Mouse (Mus musculus) CH12.LX (cell line): ENCODE results near the gene Podn. TPM values are rescaled to one million over a fixed set of nuclear protein-coding genes. Genes with fewer than 3 reads are reported as not detected.

ENCODE experiments used
- DNase-seq: peaks from one replicate; pipeline ENCODE4 v3.0.0-alpha.2; 2013; ENCODE audit errors: extremely low read depth
- H3K27ac ChIP-seq: 2 replicates; pipeline ENCODE4 v1.5.1; 2012; ENCODE audit warnings: low read depth, mild to moderate bottlenecking, control low read depth, moderate library complexity; ENCODE audit not compliant: insufficient read depth
- H3K27me3 ChIP-seq: replicated peaks from 2 replicates; pipeline ENCODE3; 2012; ENCODE audit warnings: inconsistent platforms
- H3K36me3 ChIP-seq, 2 experiments: replicated peaks in 1 of 2; 2 replicates each; pipeline versions ENCODE3 to v1.6.1; 2012; ENCODE audit warnings: inconsistent platforms in 1 of 2, low read length in 1 of 2, mild to moderate bottlenecking in 1 of 2, mixed read lengths in 1 of 2, moderate library complexity in 1 of 2; ENCODE audit not compliant: control insufficient read depth in 1 of 2, insufficient read depth in 1 of 2
- H3K4me1 ChIP-seq, 2 experiments: 2 replicates each; pipeline ENCODE4 v1.6.1; 2012; ENCODE audit warnings: inconsistent platforms in 1 of 2, moderate library complexity in 1 of 2; ENCODE audit not compliant: insufficient read depth in 2 of 2, control insufficient read depth in 1 of 2
- H3K4me2 ChIP-seq: 2 replicates; pipeline ENCODE4 v1.6.1; 2012; ENCODE audit warnings: low read depth, mild to moderate bottlenecking, control low read depth; ENCODE audit not compliant: poor library complexity, insufficient read depth, severe bottlenecking
- H3K4me3 ChIP-seq, 3 experiments: fragments of 150-350 bp in 1 of 3; sonication (generic) in 1 of 3; replicated peaks in 1 of 3; 2 replicates each; pipeline versions ENCODE3 to v1.5.1; 2011 to 2012; ENCODE audit warnings: low read depth in 2 of 3, low read length in 2 of 3, mild to moderate bottlenecking in 2 of 3, moderate library complexity in 2 of 3, control low read depth in 1 of 3, improper control_type of control experiment in 1 of 3, inconsistent platforms in 1 of 3, mixed read lengths in 1 of 3; ENCODE audit not compliant: poor library complexity in 1 of 3
- H3K79me2 ChIP-seq: replicated peaks from 2 replicates; pipeline ENCODE4 v1.6.1; 2012; ENCODE audit warnings: mild to moderate bottlenecking, moderate library complexity; ENCODE audit not compliant: control insufficient read depth, poor library complexity, insufficient read depth, severe bottlenecking; ENCODE audit errors: extremely low read depth
- H3K9ac ChIP-seq: 2 replicates; pipeline ENCODE4 v1.6.1; 2012; ENCODE audit warnings: low read depth, mild to moderate bottlenecking, control low read depth, moderate library complexity; ENCODE audit not compliant: insufficient read depth
- H3K9me3 ChIP-seq: replicated peaks from 2 replicates; pipeline ENCODE3; 2012; ENCODE audit warnings: low read length, inconsistent platforms, mixed read lengths
- BHLHE40 ChIP-seq: IDR thresholded peaks from 2 replicates; pipeline ENCODE4 v1.6.1; 2011; ENCODE audit warnings: mild to moderate bottlenecking, low read depth, low read length, improper control_type of control experiment
- CHD1 ChIP-seq: IDR thresholded peaks from 2 replicates; pipeline ENCODE4 v1.6.1; 2012; ENCODE audit warnings: low read depth, low read length, improper control_type of control experiment, inconsistent platforms
- CHD2 ChIP-seq: IDR thresholded peaks from 2 replicates; pipeline ENCODE4 v1.6.1; 2011; ENCODE audit warnings: low read length, improper control_type of control experiment
- CTCF ChIP-seq, 2 experiments: IDR thresholded peaks in 1 of 2; conservative IDR thresholded peaks in 1 of 2; 2 replicates each; pipeline ENCODE4 v1.5.1; 2011 to 2012; ENCODE audit warnings: low read depth in 2 of 2, low read length in 2 of 2, improper control_type of control experiment in 1 of 2, inconsistent platforms in 1 of 2, mild to moderate bottlenecking in 1 of 2, moderate library complexity in 1 of 2
- E2F4 ChIP-seq: IDR thresholded peaks from 2 replicates; pipeline ENCODE4 v1.6.1; 2011; ENCODE audit warnings: low read depth, low read length, improper control_type of control experiment; ENCODE audit not compliant: insufficient replicate concordance
- EP300 ChIP-seq: IDR thresholded peaks from 2 replicates; pipeline ENCODE4 v1.6.1; 2011; ENCODE audit warnings: low read length, improper control_type of control experiment
- GABPA ChIP-seq: IDR thresholded peaks from 2 replicates; pipeline ENCODE4 v1.6.1; 2012; ENCODE audit warnings: low read depth, low read length, improper control_type of control experiment, inconsistent platforms; ENCODE audit not compliant: insufficient replicate concordance
- HCFC1 ChIP-seq: IDR thresholded peaks from 2 replicates; pipeline ENCODE4 v1.6.1; 2012; ENCODE audit warnings: low read depth, mild to moderate bottlenecking, inconsistent platforms, low read length, improper control_type of control experiment
- JUN ChIP-seq: IDR thresholded peaks from 2 replicates; pipeline ENCODE4 v1.6.1; 2011; ENCODE audit warnings: low read depth, mild to moderate bottlenecking, low read length, improper control_type of control experiment, moderate library complexity; ENCODE audit not compliant: insufficient read depth
- JUND ChIP-seq: conservative IDR thresholded peaks from 2 replicates; pipeline ENCODE4 v1.6.1; 2011; ENCODE audit warnings: low read depth, low read length, improper control_type of control experiment
- MAX ChIP-seq: IDR thresholded peaks from 2 replicates; pipeline ENCODE4 v1.6.1; 2011; ENCODE audit warnings: low read length, improper control_type of control experiment
- MAZ ChIP-seq: IDR thresholded peaks from 2 replicates; pipeline ENCODE4 v1.6.1; 2012; ENCODE audit warnings: low read depth, mild to moderate bottlenecking, inconsistent platforms, low read length, improper control_type of control experiment, moderate library complexity
- MXI1 ChIP-seq: IDR thresholded peaks from 2 replicates; pipeline ENCODE4 v1.6.1; 2011; ENCODE audit warnings: mild to moderate bottlenecking, low read depth, low read length, improper control_type of control experiment
- MYC ChIP-seq: IDR thresholded peaks from 2 replicates; pipeline ENCODE4 v1.6.1; 2011; ENCODE audit warnings: low read depth, mild to moderate bottlenecking, improper control_type of control experiment, low read length
- NELFE ChIP-seq: IDR thresholded peaks from 2 replicates; pipeline ENCODE4 v1.6.1; 2011; ENCODE audit warnings: low read depth, low read length, improper control_type of control experiment
- POLR2A ChIP-seq: IDR thresholded peaks from 2 replicates; pipeline ENCODE4 v1.6.1; 2011; ENCODE audit warnings: low read depth, mild to moderate bottlenecking, improper control_type of control experiment, low read length
- POLR2AphosphoS2 ChIP-seq: IDR thresholded peaks from 2 replicates; pipeline ENCODE4 v1.6.1; 2011; ENCODE audit warnings: low read depth, low read length, improper control_type of control experiment
- RAD21 ChIP-seq: IDR thresholded peaks from 2 replicates; pipeline ENCODE4 v1.6.1; 2011; ENCODE audit warnings: low read depth, mild to moderate bottlenecking, low read length, improper control_type of control experiment, moderate library complexity
- RCOR1 ChIP-seq: conservative IDR thresholded peaks from 2 replicates; pipeline ENCODE4 v1.6.1; 2012; ENCODE audit warnings: low read depth, mild to moderate bottlenecking, inconsistent platforms, low read length, improper control_type of control experiment
- SIN3A ChIP-seq: IDR thresholded peaks from 2 replicates; pipeline ENCODE4 v1.6.1; 2012; ENCODE audit warnings: low read length, improper control_type of control experiment, inconsistent platforms
- SMC3 ChIP-seq: IDR thresholded peaks from 2 replicates; pipeline ENCODE4 v1.6.1; 2011; ENCODE audit warnings: low read depth, low read length, improper control_type of control experiment
- TBP ChIP-seq: conservative IDR thresholded peaks from 2 replicates; pipeline ENCODE4 v1.6.1; 2011; ENCODE audit warnings: low read depth, low read length, improper control_type of control experiment
- TCF12 ChIP-seq: IDR thresholded peaks from 2 replicates; pipeline ENCODE4 v1.6.1; 2014; ENCODE audit warnings: low read depth, mild to moderate bottlenecking, inconsistent platforms, low read length, improper control_type of control experiment
- UBTF ChIP-seq: IDR thresholded peaks from 2 replicates; pipeline ENCODE4 v1.6.1; 2012; ENCODE audit warnings: low read depth, mild to moderate bottlenecking, inconsistent platforms, low read length, improper control_type of control experiment, moderate library complexity
- USF1 ChIP-seq: IDR thresholded peaks from 2 replicates; pipeline ENCODE4 v1.6.1; 2014; ENCODE audit warnings: low read depth, mild to moderate bottlenecking, inconsistent platforms, low read length, improper control_type of control experiment
- USF2 ChIP-seq: conservative IDR thresholded peaks from 2 replicates; pipeline ENCODE4 v1.6.1; 2011; ENCODE audit warnings: low read depth, low read length, improper control_type of control experiment
- ZC3H11A ChIP-seq: IDR thresholded peaks from 2 replicates; pipeline ENCODE4 v1.6.1; 2012; ENCODE audit warnings: low read depth, mild to moderate bottlenecking, inconsistent platforms, low read length, improper control_type of control experiment
- ZMIZ1 ChIP-seq: IDR thresholded peaks from 2 replicates; pipeline ENCODE4 v1.6.1; 2012; ENCODE audit warnings: low read depth, mild to moderate bottlenecking, inconsistent platforms, low read length, improper control_type of control experiment
- dilution Hi-C: fragments of 300-500 bp; cut with MboI; formaldehyde crosslinking; loops from 2 replicates; pipeline ENCODE4 v1.14.3; 2020; ENCODE audit warnings: low sequenced_read_pairs; ENCODE audit not compliant: extremely low pct_unique_long_range_greater_than_20kb, extremely low pct_ligation_motif_present
- in situ Hi-C: fragments of 300-500 bp; cut with MboI; formaldehyde crosslinking; loops from 3 replicates; pipeline ENCODE4 v1.14.3; 2019; ENCODE audit warnings: low sequenced_read_pairs, low pct_ligation_motif_present, low pct_unique_long_range_greater_than_20kb, mixed read lengths
- polyA plus RNA-seq: library from polyadenylated mRNA; unstranded; fragments of >175 nt; gene quantifications from 2 replicates; pipeline ENCODE4 v1.2.1, GENCODE M21; 2012; ENCODE audit warnings: low read depth; ENCODE audit not compliant: insufficient read length
- total RNA-seq, 2 experiments: library from RNA; depleted of rRNA; stranded (reverse); fragments of 300-350 nt in 1 of 2; fragments of >200 nt in 1 of 2; gene quantifications; 2 replicates each; pipeline ENCODE4 v1.2.3; 2012 to 2014

Gene Podn
- total and polyA plus RNA-seq, 3 experiments = 0.04 TPM; not detected in 2

GRCm38 (mm10) chr4:108083993-108084392, 12.3 kb downstream of the Podn start:
- in situ Hi-C loops = no loop called here
- Histone ChIP-seq H3K27ac (no peak overlapping the region), H3K27me3 (no peaks in the 10 kb centered on the region), H3K4me3 (no peak overlapping the region), H3K4me1 (peaks cover 0 to 6% of the 10 kb centered on the region in 2 experiments; a peak in 1 of 4 replicates), H3K4me2 (no peak overlapping the region), H3K9ac (no peak overlapping the region), H3K36me3 (peaks cover 0 to 44% of the 10 kb centered on the region in 2 experiments), H3K79me2 (no peaks in the 10 kb centered on the region), H3K9me3 (no peaks in the 10 kb centered on the region)
- dilution Hi-C loops = no loop called here
- TF ChIP-seq UBTF (no peak), ZMIZ1 (no peak), TBP (no peak), EP300 (no peak), USF2 (no peak), TCF12 (no peak), MYC (no peak), POLR2AphosphoS2 (no peak), MAZ (no peak), SIN3A (no peak), CTCF (conservative IDR thresholded peaks at IDR 0.05 in 1 of 2, IDR thresholded peaks at IDR 0.05 in 1 of 2; ENCODE audit: low read depth in 2 of 2, low read length in 2 of 2) (no peak), GABPA (no peak), CHD1 (no peak), RCOR1 (no peak)
- DNase-seq = no peak

- no peaks in the 10 kb centered on the region for H3K27me3 ChIP-seq
- no peak overlapping the region for H3K4me3 ChIP-seq
- no peak overlapping the region for H3K4me2 ChIP-seq
- no peak for DNase-seq
- H3K27ac ChIP-seq = no peak overlapping the region
- in situ Hi-C loops (no loop called here), dilution Hi-C loops (no loop called here)
- peaks cover 3 to 51% of the 10 kb centered on the region in 2 experiments for H3K36me3 ChIP-seq
- TF ChIP-seq TCF12 = no peak
- no peak for TF ChIP-seq E2F4
- no peak for TF ChIP-seq HCFC1
- no peak for TF ChIP-seq SMC3
- TF ChIP-seq CHD2 = no peak
- no peak for TF ChIP-seq POLR2AphosphoS2
- TF ChIP-seq CTCF (conservative IDR thresholded peaks at IDR 0.05 in 1 of 2, IDR thresholded peaks at IDR 0.05 in 1 of 2; ENCODE audit: low read depth in 2 of 2, low read length in 2 of 2) = no peak
- TF ChIP-seq ZC3H11A = no peak
- no peak for TF ChIP-seq USF1
- no peak for TF ChIP-seq JUND
- no peak for TF ChIP-seq NELFE
- no peak for TF ChIP-seq MXI1
- no peak for TF ChIP-seq BHLHE40
- no peak for TF ChIP-seq CHD1
- no peak for TF ChIP-seq MAX
- TF ChIP-seq JUN = no peak
- no peak for TF ChIP-seq RAD21
- TF ChIP-seq POLR2A = no peak
- no peak for TF ChIP-seq USF2
- TF ChIP-seq EP300 = no peak
- H3K9ac ChIP-seq = no peak overlapping the region
- no peaks in the 10 kb centered on the region for H3K79me2 ChIP-seq
- peaks cover 0 to 9% of the 10 kb centered on the region in 2 experiments; a peak in 2 of 4 replicates for H3K4me1 ChIP-seq
- H3K9me3 ChIP-seq = peaks cover 2% of the 10 kb centered on the region
Measured at GRCm38 (mm10) chr4:108083032-108083735, 13.1 kb downstream of the Podn start.
